Mouse (Mus musculus) olfactory bulb, adult 2 months (tissue): ENCODE data around the gene Phlda2.

Source experiments
- CTCF ChIP-seq: fragments of 200-500 bp; IDR thresholded peaks from 2 replicates; pipeline ENCODE4 v1.5.1; 2012; ENCODE audit warnings: low read depth, mild to moderate bottlenecking, low read length, moderate library complexity; ENCODE audit not compliant: insufficient read depth
- POLR2A ChIP-seq: fragments of 200-500 bp; IDR thresholded peaks from 2 replicates; pipeline ENCODE4 v1.6.1; 2012; ENCODE audit warnings: mild to moderate bottlenecking, low read depth, low read length, moderate library complexity; ENCODE audit not compliant: insufficient read depth

- TF ChIP-seq CTCF (no peak), POLR2A (no peak)
These were observed 42.6 kb downstream of the Phlda2 start for GRCm38 (mm10) chr7:143460217-143460834.
